Mouse (Mus musculus) E14TG2a.4 (cell line): ENCODE measurements around the gene Ttc21b.

Experiments
- CTCF ChIP-seq: conservative IDR thresholded peaks from 2 replicates; pipeline ENCODE4 v1.5.1; 2014; ENCODE audit warnings: low read length
- NANOG ChIP-seq: IDR thresholded peaks from 2 replicates; pipeline ENCODE4 v1.6.1; 2014; ENCODE audit warnings: borderline replicate concordance, low read length, mixed read lengths
- POU5F1 ChIP-seq: IDR thresholded peaks from 2 replicates; pipeline ENCODE4 v1.6.1; 2014; ENCODE audit warnings: low read length, borderline replicate concordance

DNA sequence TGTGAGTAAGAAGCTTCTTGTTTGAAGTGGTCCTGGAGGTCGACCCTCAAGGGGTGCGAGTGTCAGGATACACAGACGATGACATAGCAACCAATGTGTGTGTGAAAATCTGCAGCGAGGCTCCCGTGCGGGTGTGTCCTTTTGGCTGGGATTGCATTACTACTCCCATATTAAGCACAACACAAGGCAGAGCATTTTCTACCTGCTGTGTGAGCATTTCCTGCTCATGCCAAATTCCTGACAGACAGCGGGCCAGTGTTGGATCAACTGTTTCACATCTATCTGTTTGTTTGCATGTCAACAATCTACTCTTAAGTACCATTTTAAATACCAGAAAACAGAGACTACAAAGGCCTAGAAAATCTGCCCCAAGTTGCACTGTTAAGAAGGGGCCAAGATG lies 79.4 kb downstream of the Ttc21b start:
- TF ChIP-seq CTCF (no peak), POU5F1 (no peak), NANOG (no peak)
